Mouse (Mus musculus): Measurements from ENCODE around the gene L1td1. TPM values are rescaled to one million over a fixed set of nuclear protein-coding genes. Genes with fewer than 3 reads are reported as not detected.

Gene L1td1
- total and polyA plus RNA-seq, 3 experiments: not detected

- H3K9me3 ChIP-seq (replicated peaks; ENCODE audit: low read length): peaks cover 84% of the 10 kb centered on the region
- TF ChIP-seq MAFK (IDR thresholded peaks at IDR 0.05; ENCODE audit: insufficient replicate concordance, low read length) (no peak), USF2 (conservative IDR thresholded peaks at IDR 0.05; ENCODE audit: low read depth, low read length) (no peak), RCOR1 (conservative IDR thresholded peaks at IDR 0.05; ENCODE audit: low read depth, low read length) (no peak), NRF1 (IDR thresholded peaks at IDR 0.05; ENCODE audit: low read depth, low read length) (no peak)
- no peak for DNase-seq (ENCODE audit: extremely low read depth)
- no peak overlapping the region for H3K4me2 ChIP-seq (ENCODE audit: insufficient read depth, low read depth, poor library complexity, severe bottlenecking)
- H3K4me1 ChIP-seq (ENCODE audit: control insufficient read depth in 1 of 2, insufficient read depth in 2 of 2): no peaks in the 10 kb centered on the region
- H3K27me3 ChIP-seq (replicated peaks): no peaks in the 10 kb centered on the region
- H3K27ac ChIP-seq (ENCODE audit: insufficient read depth, low read depth): no peak overlapping the region
- in situ Hi-C loops (cut with MboI; ENCODE audit: low pct_ligation_motif_present, low pct_unique_long_range_greater_than_20kb, low sequenced_read_pairs) (no loop called here), dilution Hi-C loops (cut with MboI; ENCODE audit: extremely low pct_ligation_motif_present, extremely low pct_unique_long_range_greater_than_20kb, low sequenced_read_pairs) (no loop called here)
- no peak overlapping the region for H3K4me3 ChIP-seq (replicated peaks in 1 of 3; ENCODE audit: low read depth in 2 of 3, low read length in 2 of 3, poor library complexity in 1 of 3)
- H3K9ac ChIP-seq (ENCODE audit: insufficient read depth, low read depth): no peak overlapping the region
- H3K36me3 ChIP-seq (replicated peaks in 1 of 2; ENCODE audit: control insufficient read depth in 1 of 2, insufficient read depth in 1 of 2, low read length in 1 of 2): no peaks in the 10 kb centered on the region
- H3K79me2 ChIP-seq (replicated peaks; ENCODE audit: control insufficient read depth, extremely low read depth, insufficient read depth, poor library complexity, severe bottlenecking): no peaks in the 10 kb centered on the region
These were observed 31.7 kb downstream of the L1td1 start for GRCm38 (mm10) chr4:98758012-98758821.

DNA sequence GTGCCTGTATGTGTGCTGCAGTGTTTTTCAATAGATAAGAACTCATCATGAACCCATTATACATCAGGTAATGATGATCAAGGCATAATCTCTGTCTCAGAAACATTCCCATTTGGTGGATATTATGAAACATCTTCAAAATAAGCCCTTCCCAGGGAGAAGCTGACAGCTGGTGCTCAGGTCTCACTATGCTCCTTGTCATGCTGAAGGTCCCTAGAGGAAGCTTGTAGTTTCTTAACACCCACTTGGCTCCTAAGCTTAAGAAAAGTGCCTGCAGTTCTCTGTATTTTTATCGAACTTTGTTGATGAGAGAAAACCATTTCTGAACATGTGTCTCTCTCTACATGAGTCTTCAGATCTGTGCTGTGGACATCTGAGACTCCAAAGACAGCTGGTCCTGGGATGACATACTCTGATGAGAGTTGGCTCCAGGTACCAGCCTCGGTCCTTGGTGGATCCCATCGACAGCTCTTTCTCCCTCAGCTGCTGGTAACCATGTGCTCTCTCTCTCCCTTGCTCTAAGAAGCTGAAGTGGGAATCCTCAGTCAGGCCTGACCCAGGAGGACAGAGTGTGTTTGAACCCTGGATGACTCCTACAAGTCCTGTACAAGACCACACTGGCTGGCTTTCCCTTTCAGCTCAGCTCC is 32.5 kb downstream of the L1td1 start:
- TF ChIP-seq RAD21 (IDR thresholded peaks at IDR 0.05; ENCODE audit: low read depth, low read length) (no peak), HCFC1 (IDR thresholded peaks at IDR 0.05; ENCODE audit: low read depth, low read length) (no peak), USF2 (conservative IDR thresholded peaks at IDR 0.05; ENCODE audit: low read depth, low read length) (no peak), JUND (conservative IDR thresholded peaks at IDR 0.05; ENCODE audit: low read depth, low read length) (no peak), ETS1 (conservative IDR thresholded peaks at IDR 0.05; ENCODE audit: low read depth, low read length) (no peak), ZC3H11A (IDR thresholded peaks at IDR 0.05; ENCODE audit: low read depth, low read length) (no peak)
- H3K36me3 ChIP-seq (replicated peaks in 1 of 2; ENCODE audit: control insufficient read depth in 1 of 2, insufficient read depth in 1 of 2, low read length in 1 of 2): no peaks in the 10 kb centered on the region
- peaks cover 82% of the 10 kb centered on the region for H3K9me3 ChIP-seq (replicated peaks; ENCODE audit: low read length)

More for the DNA sequence above, 32.5 kb downstream of the L1td1 start:
- Histone ChIP-seq H3K9ac (ENCODE audit: insufficient read depth, low read depth) (no peak overlapping the region), H3K79me2 (replicated peaks; ENCODE audit: control insufficient read depth, extremely low read depth, insufficient read depth, poor library complexity, severe bottlenecking) (no peaks in the 10 kb centered on the region), H3K27ac (ENCODE audit: insufficient read depth, low read depth) (no peak overlapping the region), H3K4me2 (ENCODE audit: insufficient read depth, low read depth, poor library complexity, severe bottlenecking) (no peak overlapping the region), H3K4me1 (ENCODE audit: control insufficient read depth in 1 of 2, insufficient read depth in 2 of 2) (no peaks in the 10 kb centered on the region), H3K27me3 (replicated peaks) (no peaks in the 10 kb centered on the region), H3K4me3 (replicated peaks in 1 of 3; ENCODE audit: low read depth in 2 of 3, low read length in 2 of 3, poor library complexity in 1 of 3) (no peak overlapping the region)
- no peak for DNase-seq (ENCODE audit: extremely low read depth)
- dilution Hi-C loops (cut with MboI; ENCODE audit: extremely low pct_ligation_motif_present, extremely low pct_unique_long_range_greater_than_20kb, low sequenced_read_pairs): no loop called here
- in situ Hi-C loops (cut with MboI; ENCODE audit: low pct_ligation_motif_present, low pct_unique_long_range_greater_than_20kb, low sequenced_read_pairs): no loop called here
